Mouse (Mus musculus) adrenal gland (tissue): ENCODE results near the gene Osbpl2.

Experiments used
- intact Hi-C: fragments of 180-260 bp; cut with DNase I; formaldehyde crosslinking; loops from one replicate; pipeline ENCODE4 v1.15.1; 2025

Gene Osbpl2

DNA sequence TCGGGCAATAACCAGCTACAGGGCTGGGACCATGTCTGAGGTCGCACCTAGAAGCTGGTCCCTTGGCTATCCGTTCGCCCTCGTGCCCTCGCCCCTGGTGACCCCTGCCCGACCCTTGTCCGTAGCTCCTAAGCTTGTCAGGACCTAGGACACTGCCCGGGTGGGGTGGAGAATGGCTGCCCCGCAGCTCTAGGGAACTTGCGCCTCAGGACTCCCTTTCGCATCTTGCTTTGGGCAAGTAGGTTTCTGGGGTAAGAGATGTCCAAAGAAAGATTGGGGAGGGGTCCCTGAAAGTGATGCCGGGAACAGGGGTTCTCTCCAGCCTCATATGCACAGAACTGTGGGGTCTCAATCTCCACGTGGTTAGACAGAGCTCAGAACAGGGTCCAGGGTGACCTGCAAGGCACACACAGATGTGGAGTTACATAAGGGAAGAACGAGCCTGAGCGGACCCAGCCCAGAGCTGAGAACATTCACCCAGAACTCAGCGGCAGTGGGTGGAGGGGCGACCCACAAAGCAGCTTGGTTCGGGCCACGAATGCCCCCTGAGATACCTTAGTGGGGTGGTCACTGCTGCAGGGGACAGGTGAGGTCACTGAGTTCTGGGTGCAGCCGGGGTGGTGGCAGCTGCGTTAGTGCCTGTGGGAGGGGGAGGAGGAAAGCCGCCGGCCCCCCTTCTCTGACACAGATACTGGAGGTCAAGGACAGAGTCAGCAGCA is 14.3 kb upstream of the Osbpl2 start:
- intact Hi-C loops: no loop called here

DNA sequence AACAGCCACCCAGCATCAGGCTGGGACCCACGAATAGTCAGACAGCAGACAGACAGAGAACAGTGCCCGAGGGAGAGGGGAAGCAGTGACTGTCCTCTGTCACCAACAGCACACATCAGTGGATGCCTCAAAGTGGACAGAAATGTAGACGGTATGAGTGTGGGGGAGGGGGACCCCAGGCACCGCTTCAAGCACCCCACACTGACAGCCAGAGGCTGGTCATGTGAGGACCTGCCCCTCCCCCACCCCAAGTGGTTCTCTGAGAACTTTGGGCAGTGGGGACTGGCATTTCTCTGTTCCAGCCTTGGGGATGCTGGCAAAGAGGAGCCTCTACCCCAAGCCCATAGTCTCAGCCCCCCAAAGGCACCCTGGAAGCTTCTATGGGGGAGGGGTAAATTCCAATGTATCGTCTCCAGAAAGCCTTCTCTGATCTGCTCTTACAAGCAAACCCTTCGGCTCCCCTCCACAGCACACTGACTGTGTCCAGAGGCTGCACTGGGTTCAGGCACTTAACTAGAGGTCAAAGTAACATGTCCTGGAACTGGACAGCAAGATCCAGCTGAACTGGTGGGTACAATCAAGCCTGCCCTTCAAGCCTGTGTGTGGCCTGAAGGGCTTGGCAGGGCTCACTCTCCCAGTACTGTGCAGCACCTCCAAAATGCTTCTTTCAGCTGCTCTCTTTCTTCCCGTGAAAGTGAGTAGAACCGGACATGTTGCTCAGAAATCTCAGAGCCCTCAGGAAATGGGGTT is 13.5 kb upstream of the Osbpl2 start:
- intact Hi-C loops: no loop called here

DNA sequence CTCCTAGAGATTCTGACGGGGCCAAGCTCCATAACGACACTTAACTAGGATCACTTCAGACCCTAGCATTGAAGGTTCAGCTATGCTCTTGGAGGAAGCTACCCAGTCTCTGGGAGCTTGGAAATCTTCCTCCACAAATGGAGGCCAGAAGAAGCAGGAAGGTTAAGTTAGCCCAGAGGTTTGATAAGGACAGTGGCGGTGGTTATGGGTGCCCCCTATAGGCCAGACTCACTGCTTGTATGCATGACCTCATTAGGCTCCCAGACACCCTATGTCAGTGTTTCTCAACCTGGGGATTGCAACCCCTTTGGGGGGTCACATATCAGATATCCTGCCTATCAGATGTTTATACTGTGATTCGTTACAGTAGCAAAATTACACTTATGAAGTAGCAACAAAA is 12.0 kb upstream of the Osbpl2 start:
- intact Hi-C loops: no loop called here

DNA sequence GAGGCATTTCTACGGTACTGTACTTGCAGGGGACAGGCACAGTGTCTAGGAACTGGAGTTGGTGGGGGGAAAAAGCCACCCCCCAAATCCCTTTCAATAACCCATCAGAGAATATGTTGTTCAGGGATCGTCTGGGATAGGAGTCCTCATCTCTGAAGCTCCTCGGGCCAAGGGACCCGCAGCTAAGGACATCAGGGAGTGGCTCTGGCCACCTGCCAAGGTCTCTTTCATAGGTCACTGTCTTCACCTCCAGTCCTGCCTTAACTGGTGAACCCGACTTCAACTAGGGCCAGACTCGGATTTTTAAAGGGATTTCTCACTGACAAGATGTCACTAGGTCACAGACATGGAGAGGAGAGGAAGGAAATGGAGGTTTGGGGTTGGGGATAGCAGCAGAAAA is 10.8 kb upstream of the Osbpl2 start:
- intact Hi-C loops: no loop called here

DNA sequence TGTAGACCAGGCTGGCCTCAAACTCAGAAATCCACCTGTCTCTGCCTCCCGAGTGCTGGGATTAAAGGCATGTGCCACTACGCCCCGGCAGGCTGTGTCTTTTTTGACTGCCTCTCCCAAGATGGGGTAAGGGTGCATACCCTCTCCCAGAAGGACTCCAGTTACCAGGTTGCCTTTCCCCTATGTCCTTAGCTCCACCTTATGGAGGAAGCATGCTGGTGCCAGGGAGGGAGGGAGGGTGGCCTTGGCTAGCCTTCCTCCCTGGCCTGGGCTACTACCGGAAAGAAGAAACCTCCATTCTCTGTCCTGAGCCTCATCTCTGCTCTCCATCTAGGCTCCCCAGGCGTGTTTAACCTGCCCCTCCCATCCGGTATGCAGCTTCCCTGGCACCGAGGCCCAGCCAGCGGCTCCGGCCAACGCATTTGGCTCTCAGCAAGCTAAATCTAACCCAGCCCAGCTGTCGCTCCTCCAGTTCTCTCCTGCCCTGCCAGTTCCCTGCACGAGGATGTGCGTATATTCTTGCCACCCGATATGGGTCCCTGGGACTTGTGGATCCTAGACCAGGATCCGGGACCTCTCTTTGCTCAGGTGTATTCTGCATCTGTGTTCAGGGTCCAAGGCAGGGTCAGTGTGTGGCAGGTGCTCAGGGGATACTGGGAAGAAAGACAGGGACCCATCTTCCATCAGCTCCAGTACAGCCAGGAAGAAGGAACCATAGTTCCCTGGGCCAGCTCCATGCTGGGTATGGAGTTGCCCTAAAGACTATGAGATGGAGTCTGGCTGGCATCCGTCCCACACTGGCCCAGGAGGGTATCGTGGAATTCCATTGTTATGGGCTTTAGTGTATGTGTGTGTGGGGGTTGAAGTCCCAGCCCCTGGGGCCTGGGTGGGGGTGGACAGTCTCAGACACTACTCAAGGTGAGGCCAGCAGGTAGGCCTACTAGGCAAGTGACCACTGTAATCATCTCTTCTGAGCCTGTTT is 4.9 kb upstream of the Osbpl2 start:
- intact Hi-C loops: no loop called here

DNA sequence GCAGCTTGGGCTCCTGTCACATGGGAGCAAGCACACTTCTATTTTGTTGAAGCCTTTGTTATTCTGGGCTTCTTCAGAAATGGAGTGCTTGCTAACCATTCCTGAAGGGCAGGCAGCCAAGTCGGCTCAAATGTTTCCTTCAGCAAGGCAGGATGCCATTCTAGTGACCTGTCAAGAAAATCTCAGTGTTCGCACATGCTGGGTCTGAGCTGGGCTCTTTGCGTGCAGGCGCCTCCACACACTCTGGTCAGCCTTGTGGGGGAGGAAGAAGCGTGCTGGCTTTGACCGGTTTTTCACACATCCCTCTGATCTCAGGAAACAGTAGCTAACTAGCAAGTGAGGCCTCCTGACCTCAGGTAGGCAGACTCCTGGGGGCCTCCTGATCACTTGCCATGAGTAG is 3.8 kb upstream of the Osbpl2 start:
- intact Hi-C loops: no loop called here

DNA sequence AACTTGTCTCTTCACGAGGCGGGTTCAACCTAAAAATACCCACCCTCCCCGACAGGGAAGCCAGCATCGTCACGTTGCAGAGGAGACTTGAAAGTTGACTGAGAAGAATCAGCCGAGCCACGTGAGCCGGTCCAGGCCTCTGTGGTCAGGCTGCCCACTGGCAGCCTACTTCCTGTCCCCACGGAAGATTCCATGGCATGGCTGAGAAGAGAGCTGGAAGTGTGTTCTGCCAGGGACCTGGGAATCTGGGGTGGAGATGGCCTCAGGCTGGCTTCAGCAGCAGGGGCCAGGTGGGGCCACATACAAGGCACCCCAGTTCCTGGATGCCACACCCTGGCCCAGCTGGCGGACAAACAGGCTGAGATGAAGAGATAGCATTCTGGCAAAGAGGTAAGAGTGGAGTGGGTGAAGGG is 3.0 kb upstream of the Osbpl2 start:
- intact Hi-C loops: no loop called here

DNA sequence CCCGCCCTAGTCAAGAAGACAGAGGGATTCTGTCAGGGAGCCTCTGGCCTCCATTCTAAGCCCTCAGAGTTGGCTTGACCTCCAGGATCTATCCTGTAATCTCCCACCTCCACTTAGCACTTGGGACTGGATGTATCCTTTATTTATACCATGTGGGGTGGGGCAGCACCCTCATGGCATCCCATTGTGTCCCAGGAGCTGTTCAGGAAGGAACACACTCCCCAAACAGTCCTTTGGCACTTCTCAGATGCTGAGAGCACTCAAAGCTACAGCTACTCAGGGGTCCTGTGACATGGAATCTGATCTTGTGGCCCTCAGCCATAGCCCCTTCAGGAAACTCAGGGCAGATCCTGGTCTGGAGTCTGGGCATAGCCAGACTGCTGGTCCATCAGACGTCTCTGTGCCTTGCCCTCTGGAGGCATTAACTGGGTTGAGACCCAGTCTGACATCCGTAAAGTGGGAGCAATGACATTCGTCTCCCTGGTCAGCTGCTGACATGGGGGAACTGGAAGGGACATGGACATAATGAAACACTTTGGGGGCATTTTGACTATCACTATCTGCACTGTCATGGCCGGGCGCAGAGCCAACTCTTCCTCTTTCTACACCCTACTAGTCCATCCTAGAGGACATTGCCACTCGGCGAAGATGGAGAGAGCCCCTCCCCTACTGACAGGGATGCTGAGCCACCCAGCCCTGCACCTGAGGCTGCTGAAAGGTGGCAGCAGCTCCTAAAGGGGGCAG is 2.2 kb upstream of the Osbpl2 start:
- intact Hi-C loops: no loop called here

DNA sequence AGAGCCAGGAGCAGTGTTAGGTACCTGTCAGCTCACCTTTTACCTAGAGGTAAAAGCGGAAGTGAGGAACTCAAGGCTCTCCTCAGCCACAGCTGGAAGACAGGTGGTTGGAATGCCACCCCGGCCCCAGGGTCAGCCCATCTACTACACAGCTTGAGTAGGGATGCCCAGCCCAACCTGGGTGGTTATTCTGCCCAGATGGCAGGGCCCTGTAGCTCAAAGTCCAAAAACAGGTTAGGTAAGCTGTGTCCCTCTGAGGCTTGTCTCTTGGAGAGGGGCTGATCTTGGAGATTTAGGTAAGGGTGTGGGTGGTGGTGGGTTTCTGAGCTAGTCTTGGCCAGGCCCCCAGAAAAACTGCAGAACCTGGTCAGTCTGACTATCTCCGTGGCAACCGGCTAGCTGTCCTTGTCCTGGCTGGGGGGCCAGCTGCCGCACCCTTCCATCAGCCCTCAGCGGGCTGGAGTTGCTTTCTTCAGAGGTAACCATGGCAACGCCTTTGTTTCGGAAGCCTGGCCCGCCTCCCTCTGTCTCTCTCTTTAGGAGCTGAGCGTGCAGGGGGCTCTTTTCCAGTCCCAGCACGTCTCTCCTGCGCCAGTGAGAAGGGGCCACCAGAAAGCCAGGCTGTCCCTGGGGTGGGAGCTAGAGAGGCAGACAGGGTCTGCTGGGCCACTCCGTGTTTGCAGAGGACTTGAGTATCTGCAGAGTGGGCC is 1.5 kb upstream of the Osbpl2 start:
- intact Hi-C loops: no loop called here

DNA sequence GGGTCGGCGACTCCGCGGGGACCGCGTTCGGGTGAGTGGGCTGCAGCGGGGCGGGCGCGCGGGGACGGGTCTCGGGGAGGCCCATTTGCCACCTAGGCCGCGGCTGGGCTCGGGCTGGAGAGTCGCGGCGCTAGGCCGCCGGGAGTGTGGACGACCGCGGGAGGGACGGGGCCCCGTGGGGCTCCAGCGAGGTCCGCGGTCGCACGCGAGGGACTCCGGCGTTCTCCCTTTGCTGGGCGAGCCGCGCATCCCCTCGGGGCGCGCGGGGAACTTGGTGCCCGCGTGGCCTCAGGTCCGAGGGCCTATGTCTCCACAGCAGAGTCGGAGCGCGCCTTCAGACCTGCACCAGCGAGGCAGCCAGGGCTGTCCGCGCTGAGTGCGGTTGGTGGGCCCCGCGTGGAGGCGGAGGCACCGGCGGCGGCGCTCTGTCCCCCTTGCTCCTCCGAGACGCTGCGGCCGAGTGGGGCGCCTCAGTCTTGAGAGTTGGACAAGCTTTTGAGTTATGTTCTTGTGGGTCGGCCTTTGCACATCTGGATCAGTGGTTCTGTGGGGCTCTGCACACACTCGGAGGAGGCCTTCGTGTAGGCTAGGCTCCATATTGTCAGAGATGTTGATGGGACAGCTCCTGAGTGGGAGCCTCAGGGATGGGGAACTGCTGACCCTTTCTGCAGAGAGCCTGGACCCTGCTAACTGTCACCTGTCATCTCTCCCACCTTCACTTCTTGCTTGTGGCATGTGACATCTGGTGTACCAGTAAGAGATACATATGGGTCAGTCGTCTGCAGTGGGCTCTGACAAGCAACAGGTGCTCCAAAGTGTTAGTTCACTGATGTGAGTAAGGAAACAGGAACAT is 559 bp downstream of the Osbpl2 start:
- intact Hi-C loops: no loop called here

DNA sequence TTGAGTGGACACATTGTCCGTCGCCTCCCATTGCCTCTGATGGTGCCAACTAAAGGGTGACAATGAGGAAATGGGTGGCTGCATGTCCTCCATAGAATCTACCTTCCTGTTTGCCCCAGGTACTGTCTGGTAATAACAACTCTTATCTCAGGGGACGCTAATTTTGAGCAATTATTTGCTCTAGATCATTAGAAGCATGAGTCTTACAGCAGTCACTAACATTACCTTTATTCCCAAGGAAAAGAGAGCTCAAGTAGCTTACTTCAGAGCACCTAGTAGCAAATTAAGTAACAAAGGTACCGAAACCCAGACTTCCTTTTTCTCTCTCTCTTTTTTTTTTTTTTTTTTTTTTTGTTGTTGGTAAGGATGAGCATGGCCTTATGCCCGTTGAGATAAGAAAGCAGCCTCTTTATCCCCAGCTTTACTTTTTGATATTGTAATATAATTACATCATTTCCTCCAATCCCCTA is 1.2 kb downstream of the Osbpl2 start:
- intact Hi-C loops: no loop called here

DNA sequence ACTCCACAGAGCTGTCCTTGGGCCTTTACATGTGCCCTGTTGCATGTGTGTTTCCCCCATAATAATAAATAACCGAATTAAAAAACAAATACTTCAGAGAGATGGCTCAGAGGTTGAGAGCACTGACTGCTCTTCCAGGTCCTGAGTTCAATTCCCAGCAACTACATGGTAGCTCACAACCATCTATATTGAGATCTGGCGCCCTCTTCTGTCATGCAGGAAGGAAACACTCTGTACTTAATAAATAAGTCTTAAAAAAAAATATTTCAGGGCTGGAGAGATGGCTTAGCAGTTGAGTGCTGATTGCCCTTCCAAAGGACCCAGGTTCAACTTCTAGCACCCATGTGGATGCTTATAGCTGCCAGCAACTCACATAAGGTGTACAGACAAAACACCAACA is 5.1 kb downstream of the Osbpl2 start:
- intact Hi-C loops: no loop called here

DNA sequence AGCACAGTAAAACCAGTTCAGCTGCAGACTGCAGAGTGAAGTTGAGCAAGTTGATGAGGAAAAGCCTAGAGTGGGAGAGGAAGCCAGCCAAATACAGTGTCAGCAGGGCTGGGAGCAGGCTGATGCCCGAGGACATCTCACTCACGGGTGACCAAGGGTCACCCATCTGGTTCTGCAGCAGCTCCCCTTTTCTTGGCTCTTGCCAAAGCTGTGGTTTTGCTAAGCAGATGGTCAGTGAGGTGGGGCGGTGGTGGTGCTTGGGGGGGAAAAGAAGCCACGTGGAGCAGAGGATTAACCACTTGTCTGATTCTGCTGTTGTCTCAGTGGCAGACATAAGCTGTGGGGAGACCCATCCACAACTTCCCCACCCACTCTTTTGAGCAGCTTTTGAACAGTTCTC is 7.1 kb downstream of the Osbpl2 start:
- intact Hi-C loops: no loop called here

DNA sequence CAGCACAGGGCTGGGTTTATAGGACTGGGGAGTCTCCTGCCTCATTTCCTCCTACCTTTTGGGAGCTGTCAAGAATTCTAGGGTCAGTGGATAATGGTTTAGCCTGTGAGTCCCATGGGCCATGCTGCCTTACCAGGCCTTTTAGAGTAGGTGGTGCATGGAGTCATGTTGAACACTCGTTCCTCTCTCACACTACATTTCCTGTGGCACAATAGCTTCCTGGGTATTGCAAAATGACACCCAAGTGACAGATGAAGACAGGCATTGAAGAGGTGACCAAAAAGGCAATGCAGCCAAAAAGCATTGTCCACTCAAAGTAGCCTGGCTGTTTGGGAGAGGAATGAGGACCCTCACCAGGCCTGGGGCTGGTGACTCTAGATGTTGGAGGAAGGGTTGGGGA is 8.6 kb downstream of the Osbpl2 start:
- intact Hi-C loops: no loop called here

DNA sequence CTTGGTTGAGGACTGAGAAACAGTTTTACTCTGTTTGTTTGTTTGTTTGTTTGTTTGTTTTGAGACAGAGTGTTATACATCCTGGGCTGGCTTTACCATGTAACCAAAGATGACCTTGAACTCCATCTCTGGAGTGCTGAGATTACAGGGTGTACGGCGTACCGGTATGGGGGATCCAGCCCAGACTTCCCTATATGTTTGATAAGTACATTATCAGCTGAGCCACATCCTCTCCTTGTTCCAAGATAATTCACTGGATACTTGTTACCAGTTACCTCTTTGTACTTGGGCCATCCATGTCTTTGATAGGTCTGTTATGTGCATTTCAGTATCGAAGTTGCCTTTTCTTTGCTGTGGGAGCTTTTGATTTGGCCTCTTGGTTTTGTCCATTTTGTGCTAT is 14.1 kb downstream of the Osbpl2 start:
- intact Hi-C loops: no loop called here

DNA sequence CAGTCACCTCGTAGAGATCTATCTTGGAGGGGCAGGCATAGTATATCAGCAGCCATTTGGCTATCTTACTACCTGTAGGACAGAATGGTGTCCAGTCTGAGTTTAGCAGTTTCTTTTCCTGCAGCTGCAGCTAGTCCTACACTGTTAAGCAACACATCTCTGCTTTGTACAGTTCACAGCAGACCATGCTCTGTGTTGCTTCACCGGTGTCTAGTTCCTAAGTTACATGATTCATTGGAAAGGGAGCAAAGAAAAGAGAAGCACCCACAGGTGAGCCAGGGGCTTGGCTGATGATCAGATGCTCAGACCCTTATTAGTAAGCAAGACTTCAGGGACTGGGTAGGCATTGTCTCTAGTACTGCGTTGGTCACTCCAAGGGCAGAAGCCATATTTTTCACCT is 14.8 kb downstream of the Osbpl2 start:
- intact Hi-C loops: no loop called here

DNA sequence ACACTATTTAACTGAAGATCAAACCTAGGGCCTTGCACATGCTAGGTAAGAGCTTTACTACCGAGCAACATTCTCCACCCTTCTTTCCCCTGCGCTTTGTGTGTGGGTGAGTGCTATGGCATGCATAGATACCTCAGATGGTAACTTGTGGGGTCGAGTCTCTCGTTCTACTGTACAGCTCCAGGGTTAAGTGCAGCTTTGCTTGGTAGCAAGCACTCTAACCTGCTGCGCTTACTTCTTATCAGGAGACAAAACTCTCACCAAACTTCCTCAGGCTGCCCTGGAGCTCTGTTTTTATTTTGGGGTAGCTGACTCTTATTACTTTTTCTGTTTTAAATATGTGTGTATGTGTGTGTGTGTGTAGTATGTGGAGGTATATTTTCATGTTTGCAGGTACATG is 16.3 kb downstream of the Osbpl2 start:
- intact Hi-C loops: no loop called here

DNA sequence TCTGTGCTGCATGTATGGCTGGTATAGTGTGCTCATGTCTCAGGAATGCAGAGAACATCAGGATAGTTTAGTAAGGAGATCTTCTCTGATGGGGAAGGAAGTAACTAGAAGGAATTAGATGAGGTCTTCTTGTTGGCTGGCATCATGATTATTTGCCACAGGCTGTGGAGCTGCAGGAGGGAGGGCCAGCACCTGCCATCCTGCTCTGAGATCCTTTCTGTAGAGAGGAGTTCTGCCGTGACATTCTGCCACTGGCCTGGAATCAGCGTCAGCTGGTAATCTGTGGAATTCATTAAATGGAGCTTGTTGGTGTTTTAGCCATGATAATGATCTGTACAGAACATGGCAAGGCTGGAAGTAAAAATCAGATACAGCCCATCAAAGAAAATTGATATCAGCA is 27.0 kb downstream of the Osbpl2 start:
- intact Hi-C loops: no loop called here

DNA sequence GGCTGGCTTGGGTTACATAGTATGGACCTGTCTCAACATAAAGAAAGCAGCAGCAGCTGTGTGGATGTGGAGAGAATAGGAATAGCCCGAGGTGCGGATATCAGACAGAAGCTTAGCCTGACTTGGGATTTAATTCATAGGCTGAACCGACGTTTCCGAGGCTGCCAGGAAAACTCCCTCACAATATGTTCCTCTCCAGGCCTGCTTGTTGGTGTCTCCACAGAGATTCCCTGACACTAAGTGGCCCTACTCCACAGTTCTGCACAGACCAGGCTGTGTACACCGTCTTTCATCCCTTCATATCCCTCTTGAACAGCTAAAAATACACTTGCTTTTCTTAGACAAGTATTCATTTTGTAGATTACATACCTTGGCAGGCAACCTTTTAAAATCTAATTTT is 28.3 kb downstream of the Osbpl2 start:
- intact Hi-C loops: no loop called here

DNA sequence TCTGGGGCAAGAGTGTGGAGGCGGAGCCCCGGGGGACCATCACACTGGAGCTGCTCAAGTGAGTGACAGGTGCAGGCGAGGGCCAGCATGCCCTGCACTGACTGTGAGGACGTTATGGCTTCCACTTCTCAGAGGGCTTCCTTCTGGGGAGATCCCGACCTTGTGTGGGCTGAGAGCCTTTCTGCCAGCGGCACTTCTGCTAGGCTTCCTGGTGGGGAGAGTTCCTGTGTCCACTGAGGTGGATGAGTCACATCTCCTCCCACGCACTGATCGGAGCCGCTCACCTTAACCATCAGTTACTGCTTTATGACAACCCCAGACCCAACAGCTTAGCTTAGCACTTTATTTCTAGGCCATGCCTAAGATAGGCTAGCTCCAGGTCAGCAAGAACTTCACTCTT is 29.4 kb downstream of the Osbpl2 start:
- intact Hi-C loops: no loop called here
